Mouse (Mus musculus): Measurements from ENCODE around the gene Galnt15. TPM values are rescaled to one million over a fixed set of nuclear protein-coding genes. Genes with fewer than 3 reads are reported as not detected.

Galnt15 gene
- polyA plus RNA-seq, 2 experiments, result 0.19 to 0.25 TPM

DNA sequence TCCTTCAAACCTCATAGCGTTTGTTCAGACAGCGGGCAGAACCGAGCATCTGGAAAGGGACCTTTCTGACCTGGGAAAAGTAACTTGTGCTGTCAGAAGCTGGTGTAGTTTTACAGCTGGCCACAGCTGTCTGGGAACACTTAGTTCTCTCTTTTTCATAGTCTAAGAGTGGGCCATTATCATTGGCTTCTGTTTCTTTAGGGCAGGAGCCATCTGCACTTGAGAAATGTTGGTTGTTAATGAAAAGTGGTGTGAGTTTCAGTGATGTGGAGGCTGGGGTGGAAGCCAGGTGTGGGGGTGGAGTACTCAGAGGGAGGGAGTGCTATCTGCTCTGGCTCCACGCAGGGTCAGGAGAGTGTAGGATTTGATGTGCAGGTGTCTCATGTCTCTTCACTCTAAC is 62.3 kb downstream of the Galnt15 start:
- H3K36me3 ChIP-seq (ENCODE audit: control insufficient read depth, insufficient read depth, low read length), result peaks cover 30% of the 10 kb centered on the region
- H3K27me3 ChIP-seq (ENCODE audit: control insufficient read depth, insufficient read depth, low read length), result no peaks in the 10 kb centered on the region
- no peak overlapping the region for H3K9ac ChIP-seq (ENCODE audit: low read depth, low read length, severe bottlenecking)
- no peak for DNase-seq (ENCODE audit: low spot score)
- H3K4me3 ChIP-seq (replicated peaks; ENCODE audit: low read length), result no peak overlapping the region
- H3K9me3 ChIP-seq (ENCODE audit: control insufficient read depth, low read length), result no peaks in the 10 kb centered on the region
- H3K4me1 ChIP-seq (ENCODE audit: control insufficient read depth, insufficient read depth, low read length), result 0 out of 2 replicates have a peak, but pooled peaks cover 8% of the 10 kb centered on the region
- ATAC-seq (ENCODE audit: low FRiP score, low read depth), result no peak
- H3K4me2 ChIP-seq (replicated peaks; ENCODE audit: low read depth, low read length, severe bottlenecking), result no peak overlapping the region
- no peak overlapping the region for H3K27ac ChIP-seq (replicated peaks; ENCODE audit: low read depth, low read length)
- WGBS, result 12% methylated on average over 4 of the region's 4 CpGs
- TF ChIP-seq POLR2A (IDR thresholded peaks at IDR 0.05; ENCODE audit: borderline replicate concordance, extremely low read depth, insufficient read depth, insufficient read length), result no peak

DNA sequence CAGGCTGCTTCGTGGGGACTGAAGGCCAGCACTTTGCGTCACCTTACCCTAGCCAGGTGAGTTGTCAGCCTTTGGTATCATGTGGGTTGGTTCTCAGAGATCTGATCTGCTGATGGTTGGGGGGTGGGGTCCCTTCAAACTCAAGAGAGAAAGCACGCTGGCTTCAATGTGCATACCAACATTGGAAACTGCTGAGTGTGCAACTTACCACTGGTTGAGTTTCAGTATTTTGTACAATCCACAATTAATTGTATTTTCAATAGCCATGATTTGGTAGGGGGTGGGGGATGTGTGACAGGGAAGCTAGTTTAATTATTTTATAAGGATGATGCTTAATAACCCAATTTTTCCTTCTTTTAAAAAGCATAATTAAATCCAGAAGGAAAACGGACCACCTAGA is 62.9 kb downstream of the Galnt15 start:
- no peaks in the 10 kb centered on the region for H3K9me3 ChIP-seq (ENCODE audit: control insufficient read depth, low read length)
- H3K27me3 ChIP-seq (ENCODE audit: control insufficient read depth, insufficient read depth, low read length), result no peaks in the 10 kb centered on the region
- ATAC-seq (ENCODE audit: low FRiP score, low read depth), result no peak
- no peak for TF ChIP-seq POLR2A (IDR thresholded peaks at IDR 0.05; ENCODE audit: borderline replicate concordance, extremely low read depth, insufficient read depth, insufficient read length)
- peaks cover 30% of the 10 kb centered on the region for H3K36me3 ChIP-seq (ENCODE audit: control insufficient read depth, insufficient read depth, low read length)
- 0 out of 2 replicates have a peak, but pooled peaks cover 5% of the 10 kb centered on the region for H3K4me1 ChIP-seq (ENCODE audit: control insufficient read depth, insufficient read depth, low read length)
- 78% methylated on average over 4 of the region's 4 CpGs for WGBS
- no peak overlapping the region for H3K9ac ChIP-seq (ENCODE audit: low read depth, low read length, severe bottlenecking)
- no peak overlapping the region for H3K27ac ChIP-seq (replicated peaks; ENCODE audit: low read depth, low read length)
- no peak overlapping the region for H3K4me3 ChIP-seq (replicated peaks; ENCODE audit: low read length)
- H3K4me2 ChIP-seq (replicated peaks; ENCODE audit: low read depth, low read length, severe bottlenecking), result no peak overlapping the region
- no peak for DNase-seq (ENCODE audit: low spot score)

DNA sequence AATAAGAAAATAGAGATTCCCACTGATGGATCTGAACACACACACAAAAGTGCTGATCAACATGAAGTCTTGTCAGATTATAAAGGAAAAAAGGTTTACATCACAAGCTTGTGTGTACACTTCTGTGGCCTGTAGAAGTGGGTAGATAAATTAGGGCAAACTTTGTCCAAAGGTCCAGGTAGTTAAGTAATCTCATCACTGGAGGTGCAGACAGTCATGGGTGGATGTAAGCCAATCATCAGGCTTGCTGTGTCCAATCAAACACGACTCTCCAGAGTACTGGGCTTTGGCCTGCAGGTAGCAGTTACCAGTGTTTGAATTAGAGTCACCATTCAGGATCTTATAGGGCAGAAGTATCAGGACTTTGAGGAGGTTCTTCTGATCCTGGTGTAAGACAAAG is 64.2 kb downstream of the Galnt15 start:
- Histone ChIP-seq H3K4me2 (replicated peaks; ENCODE audit: low read depth, low read length, severe bottlenecking) (no peak overlapping the region), H3K27ac (replicated peaks; ENCODE audit: low read depth, low read length) (no peak overlapping the region), H3K9ac (ENCODE audit: low read depth, low read length, severe bottlenecking) (no peak overlapping the region), H3K36me3 (ENCODE audit: control insufficient read depth, insufficient read depth, low read length) (peaks cover 36% of the 10 kb centered on the region), H3K9me3 (ENCODE audit: control insufficient read depth, low read length) (no peaks in the 10 kb centered on the region), H3K27me3 (ENCODE audit: control insufficient read depth, insufficient read depth, low read length) (no peaks in the 10 kb centered on the region), H3K4me3 (replicated peaks; ENCODE audit: low read length) (no peak overlapping the region), H3K4me1 (ENCODE audit: control insufficient read depth, insufficient read depth, low read length) (0 out of 2 replicates have a peak, but pooled peaks cover 5% of the 10 kb centered on the region)
- ATAC-seq (ENCODE audit: low FRiP score, low read depth) (no peak), DNase-seq (ENCODE audit: low spot score) (no peak)
- WGBS, result 81% methylated on average over 1 of the region's 1 CpGs
- no peak for TF ChIP-seq POLR2A (IDR thresholded peaks at IDR 0.05; ENCODE audit: borderline replicate concordance, extremely low read depth, insufficient read depth, insufficient read length)

DNA sequence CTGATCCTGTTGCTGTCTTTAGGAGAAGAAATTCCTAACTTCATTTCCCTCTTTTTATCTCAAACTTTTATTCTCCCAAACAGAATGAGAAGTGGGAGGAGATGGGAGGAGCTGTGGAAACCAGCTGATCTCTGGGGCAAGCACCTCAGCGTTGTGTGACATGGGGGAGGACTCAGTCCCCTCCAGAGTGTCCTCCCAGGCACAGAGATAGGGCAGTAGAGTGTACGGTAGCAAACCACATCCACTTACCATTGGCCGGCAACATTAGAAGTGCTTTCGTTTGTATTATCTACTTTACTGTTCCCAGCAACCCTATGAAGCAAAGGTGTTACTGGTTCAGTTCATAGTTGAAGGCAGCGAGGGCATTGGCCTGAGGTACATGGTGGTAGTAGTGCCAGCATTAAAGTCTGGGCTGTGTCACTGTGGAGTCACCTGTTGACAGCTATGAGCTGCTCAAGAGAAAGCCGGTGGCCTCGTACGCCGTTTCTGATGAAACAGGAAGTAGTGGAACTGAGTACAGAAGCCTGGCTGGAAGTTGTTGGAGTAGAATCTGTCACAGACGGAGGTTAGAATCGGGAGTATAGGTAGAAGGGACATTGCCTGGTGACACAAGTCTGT is 64.8 kb downstream of the Galnt15 start:
- no peaks in the 10 kb centered on the region for H3K9me3 ChIP-seq (ENCODE audit: control insufficient read depth, low read length)
- H3K27me3 ChIP-seq (ENCODE audit: control insufficient read depth, insufficient read depth, low read length), result no peaks in the 10 kb centered on the region
- DNase-seq (ENCODE audit: low spot score) (no peak), ATAC-seq (ENCODE audit: low FRiP score, low read depth) (no peak)
- whole genome bisulfite sequencing, result 88% methylated on average over 11 of the region's 11 CpGs
- H3K4me1 ChIP-seq (ENCODE audit: control insufficient read depth, insufficient read depth, low read length), result 0 out of 2 replicates have a peak, but pooled peaks cover 5% of the 10 kb centered on the region
- H3K27ac ChIP-seq (replicated peaks; ENCODE audit: low read depth, low read length), result no peak overlapping the region
- H3K4me2 ChIP-seq (replicated peaks; ENCODE audit: low read depth, low read length, severe bottlenecking), result no peak overlapping the region
- H3K4me3 ChIP-seq (replicated peaks; ENCODE audit: low read length), result no peak overlapping the region
- no peak overlapping the region for H3K9ac ChIP-seq (ENCODE audit: low read depth, low read length, severe bottlenecking)
- TF ChIP-seq POLR2A (IDR thresholded peaks at IDR 0.05; ENCODE audit: borderline replicate concordance, extremely low read depth, insufficient read depth, insufficient read length), result no peak
- peaks cover 36% of the 10 kb centered on the region for H3K36me3 ChIP-seq (ENCODE audit: control insufficient read depth, insufficient read depth, low read length)

DNA sequence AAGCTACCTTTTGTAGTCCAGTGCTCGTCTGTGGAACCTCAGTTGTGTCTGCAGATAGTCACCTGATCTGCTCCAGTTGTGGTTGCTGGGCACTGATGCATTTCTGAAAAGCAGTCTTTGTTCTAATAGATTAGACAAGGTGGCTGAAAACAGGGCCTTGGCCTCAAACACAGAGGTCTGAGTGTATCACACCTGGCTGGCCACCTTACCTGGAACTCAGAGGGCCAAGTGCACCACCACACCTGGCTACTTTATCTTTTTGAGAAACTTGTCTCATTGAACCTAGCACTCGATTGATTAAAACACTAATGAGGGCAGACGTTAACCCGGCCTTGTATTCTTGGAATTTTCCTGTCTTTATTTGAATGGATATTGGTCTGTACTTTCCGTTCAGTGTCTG is 66.9 kb downstream of the Galnt15 start:
- H3K27me3 ChIP-seq (ENCODE audit: control insufficient read depth, insufficient read depth, low read length), result no peaks in the 10 kb centered on the region
- H3K4me1 ChIP-seq (ENCODE audit: control insufficient read depth, insufficient read depth, low read length), result 0 out of 2 replicates have a peak, but pooled peaks cover 5% of the 10 kb centered on the region
- 87% methylated on average over 5 of the region's 5 CpGs for WGBS
- no peak for ATAC-seq (ENCODE audit: low FRiP score, low read depth)
- H3K9ac ChIP-seq (ENCODE audit: low read depth, low read length, severe bottlenecking), result no peak overlapping the region
- no peak overlapping the region for H3K27ac ChIP-seq (replicated peaks; ENCODE audit: low read depth, low read length)
- TF ChIP-seq POLR2A (IDR thresholded peaks at IDR 0.05; ENCODE audit: borderline replicate concordance, extremely low read depth, insufficient read depth, insufficient read length), result no peak
- no peak overlapping the region for H3K4me3 ChIP-seq (replicated peaks; ENCODE audit: low read length)
- no peaks in the 10 kb centered on the region for H3K9me3 ChIP-seq (ENCODE audit: control insufficient read depth, low read length)
- H3K36me3 ChIP-seq (ENCODE audit: control insufficient read depth, insufficient read depth, low read length), result peaks cover 55% of the 10 kb centered on the region
- no peak overlapping the region for H3K4me2 ChIP-seq (replicated peaks; ENCODE audit: low read depth, low read length, severe bottlenecking)
- no peak for DNase-seq (ENCODE audit: low spot score)
